In the genomic region with DNA sequence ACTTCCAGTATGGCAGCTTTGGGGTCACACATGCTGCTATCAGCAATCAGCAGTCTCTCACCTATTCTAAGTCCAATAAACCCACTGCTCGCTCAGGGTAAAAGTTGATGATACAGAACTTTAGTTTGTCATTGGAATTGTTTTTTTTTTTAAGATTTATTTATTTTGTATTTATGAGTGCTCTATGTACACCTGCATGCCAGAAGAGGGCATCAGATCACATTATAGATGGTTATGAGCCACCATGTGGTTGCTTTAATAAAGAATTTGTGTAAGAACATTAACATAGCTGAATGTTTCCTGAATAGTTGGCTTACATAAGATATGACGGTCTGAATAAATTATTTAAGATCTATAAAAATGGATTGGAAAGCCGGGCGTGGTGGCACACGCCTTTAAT, we compare ENCODE assay signal across 25 mouse cellular contexts. TPM values are rescaled to one million over a fixed set of nuclear protein-coding genes. Genes with fewer than 3 reads are reported as not detected.
DNase-seq lines count a peak whose midpoint lies in the region; ATAC-seq and TF ChIP-seq lines count a peak whose summit lies in the region.
"Had no signal": no experiment of that assay in that cellular context is flagged by ENCODE, and none has a peak within 500 bp of the region (broad histone marks: within the 10 kb centered on the region; RNA-seq: fewer than 3 reads in every experiment).

No protein-coding gene starts in this region.

- no peak for TF ChIP-seq EP300 in lung, postnatal 0 days (IDR thresholded peaks at IDR 0.05)
- no peak for TF ChIP-seq EP300 in MEL (IDR thresholded peaks at IDR 0.05; ENCODE audit: low read depth in 1 of 2, low read length in 2 of 2)

- no peaks in the 10 kb centered on the region for H3K9me3 ChIP-seq in hindbrain, postnatal 0 days (ENCODE audit: low read length)
- no peaks in the 10 kb centered on the region for H3K9me3 ChIP-seq in hindbrain, embryonic 12.5 days (replicated peaks)
- no peaks in the 10 kb centered on the region for H3K9me3 ChIP-seq in lung, postnatal 0 days (ENCODE audit: low read length)
- no peaks in the 10 kb centered on the region for H3K9me3 ChIP-seq in MEL (replicated peaks; ENCODE audit: insufficient read depth, low read length)
- H3K9me3 ChIP-seq: forebrain, embryonic 10.5 days; forebrain, embryonic 13.5 days; hindbrain, embryonic 10.5 days had no signal

- peak; percentile 28; the same call in 1 of the 2 replicates for TF ChIP-seq CTCF in hindbrain, postnatal 0 days (IDR thresholded peaks at IDR 0.05; ENCODE audit: low read depth)
- TF ChIP-seq CTCF in layer of hippocampus, adult 2 months (conservative IDR thresholded peaks at IDR 0.05): peak; percentile 55
- peak; percentile 16; the same call in 1 of the 2 replicates for TF ChIP-seq CTCF in lung, postnatal 0 days (IDR thresholded peaks at IDR 0.05)
- TF ChIP-seq CTCF in MEL (IDR thresholded peaks at IDR 0.05 in 2 of 3, conservative IDR thresholded peaks at IDR 0.05 in 1 of 3; ENCODE audit: control insufficient read depth in 1 of 3, insufficient read depth in 1 of 3, low read depth in 2 of 3, low read length in 3 of 3, poor library complexity in 1 of 3, severe bottlenecking in 1 of 3): peak in 1 of 3 experiments; percentile 27; a peak in 2 of 6 replicates

- no peaks in the 10 kb centered on the region for H3K4me1 ChIP-seq in hindbrain, postnatal 0 days (ENCODE audit: insufficient read depth, low read length)
- no peaks in the 10 kb centered on the region for H3K4me1 ChIP-seq in hindbrain, embryonic 12.5 days
- H3K4me1 ChIP-seq in lung, postnatal 0 days (ENCODE audit: insufficient read depth, low read depth, low read length): no peaks in the 10 kb centered on the region
- no peaks in the 10 kb centered on the region for H3K4me1 ChIP-seq in MEL (ENCODE audit: control insufficient read depth in 1 of 2, insufficient read depth in 2 of 2, low read length in 2 of 2)
- H3K4me1 ChIP-seq: forebrain, embryonic 10.5 days; forebrain, embryonic 13.5 days; hindbrain, embryonic 10.5 days had no signal

- no peak overlapping the region for H3K4me2 ChIP-seq in hindbrain, postnatal 0 days (ENCODE audit: low read depth, low read length)
- H3K4me2 ChIP-seq in hindbrain, embryonic 12.5 days (replicated peaks): no peak overlapping the region
- H3K4me2 ChIP-seq in lung, postnatal 0 days (replicated peaks; ENCODE audit: low read depth, low read length): no peak overlapping the region
- H3K4me2 ChIP-seq: forebrain, embryonic 13.5 days; heart, embryonic 11.5 days; hindbrain, embryonic 14.5 days had no signal

- H3K9ac ChIP-seq in hindbrain, postnatal 0 days (replicated peaks; ENCODE audit: low read length): no peak overlapping the region
- H3K9ac ChIP-seq in hindbrain, embryonic 12.5 days: no peak overlapping the region
- H3K9ac ChIP-seq in lung, postnatal 0 days (replicated peaks; ENCODE audit: low read depth): no peak overlapping the region
- H3K9ac ChIP-seq in MEL (ENCODE audit: control insufficient read depth, low read depth, low read length, poor library complexity, severe bottlenecking): no peak overlapping the region
- H3K9ac ChIP-seq: forebrain, embryonic 13.5 days; hindbrain, embryonic 14.5 days had no signal

- H3K27ac ChIP-seq in hindbrain, postnatal 0 days: no peak overlapping the region
- no peak overlapping the region for H3K27ac ChIP-seq in hindbrain, embryonic 12.5 days
- H3K27ac ChIP-seq in layer of hippocampus, adult 2 months: no peak overlapping the region
- no peak overlapping the region for H3K27ac ChIP-seq in lung, postnatal 0 days (ENCODE audit: low read length)
- no peak overlapping the region for H3K27ac ChIP-seq in MEL (ENCODE audit: control insufficient read depth, low read depth, low read length)
- H3K27ac ChIP-seq: forebrain, embryonic 10.5 days; forebrain, embryonic 13.5 days; hindbrain, embryonic 10.5 days; hindbrain, embryonic 14.5 days had no signal

- peaks cover 7% of the 10 kb centered on the region; the same call in 1 of the 2 replicates for H3K36me3 ChIP-seq in hindbrain, postnatal 0 days (ENCODE audit: insufficient read depth, low read length)
- H3K36me3 ChIP-seq in hindbrain, embryonic 12.5 days: peaks cover 45% of the 10 kb centered on the region
- H3K36me3 ChIP-seq in lung, postnatal 0 days (ENCODE audit: insufficient read depth, low read length): no peaks in the 10 kb centered on the region
- H3K36me3 ChIP-seq in MEL (ENCODE audit: control insufficient read depth in 1 of 2, insufficient read depth in 2 of 2, low read length in 2 of 2): no peaks in the 10 kb centered on the region

- no peak for ATAC-seq in hindbrain, postnatal 0 days
- no peak for ATAC-seq in hindbrain, embryonic 12.5 days (ENCODE audit: low FRiP score)
- ATAC-seq in lung, postnatal 0 days: no peak
- ATAC-seq: activated CD4-positive, CD25-positive, alpha-beta regulatory T cell, adult 4 months; CD4-positive, CD25-positive, alpha-beta regulatory T cell, adult 4 months; forebrain, embryonic 13.5 days; forebrain, embryonic 16.5 days had no signal

- no peaks in the 10 kb centered on the region for H3K27me3 ChIP-seq in hindbrain, postnatal 0 days (ENCODE audit: insufficient read depth, low read length)
- no peaks in the 10 kb centered on the region for H3K27me3 ChIP-seq in hindbrain, embryonic 12.5 days
- no peaks in the 10 kb centered on the region for H3K27me3 ChIP-seq in lung, postnatal 0 days (replicated peaks; ENCODE audit: insufficient read depth, low read length)
- H3K27me3 ChIP-seq in MEL (ENCODE audit: control insufficient read depth in 1 of 2, insufficient read depth in 2 of 2, low read length in 2 of 2): no peaks in the 10 kb centered on the region
- H3K27me3 ChIP-seq: forebrain, embryonic 13.5 days had no signal

- no peak for DNase-seq in hindbrain, postnatal 0 days (ENCODE audit: low spot score)
- no peak for DNase-seq in layer of hippocampus, adult 2 months (ENCODE audit: low spot score in 2 of 2)
- DNase-seq in layer of hippocampus, postnatal 25 days (ENCODE audit: extremely low spot score in 1 of 2, low spot score in 1 of 2): no peak
- DNase-seq in lung, postnatal 0 days (ENCODE audit: low spot score): no peak
- no peak for DNase-seq in lung, postnatal 36 days
- DNase-seq in MEL (ENCODE audit: low read depth, low spot score): no peak
- DNase-seq in adipocyte (ENCODE audit: low spot score): no peak
- DNase-seq: adrenal gland, postnatal 10 days; adrenal gland, postnatal 36 days; cerebellum, adult 18-20 months; cerebellum, adult 9-10 months; cerebellum, postnatal 14 days; gastrocnemius, postnatal 10 days; gastrocnemius, postnatal 36 days had no signal

- TF ChIP-seq RAD21 in MEL (IDR thresholded peaks at IDR 0.05; ENCODE audit: low read depth, low read length): no peak

- no peak for TF ChIP-seq POLR2A in MEL (IDR thresholded peaks at IDR 0.05; ENCODE audit: control insufficient read depth in 1 of 2, insufficient read depth in 1 of 2, low read depth in 1 of 2, low read length in 2 of 2, poor library complexity in 1 of 2)

- 97% methylated on average over 5 of the region's 5 CpGs for WGBS in hindbrain, postnatal 0 days
- 95% methylated on average over 5 of the region's 5 CpGs for WGBS in hindbrain, embryonic 12.5 days
- WGBS in lung, postnatal 0 days: 96% methylated on average over 5 of the region's 5 CpGs

- no peaks in the 10 kb centered on the region for H3K79me2 ChIP-seq in MEL (ENCODE audit: control insufficient read depth, insufficient read depth, low read length, poor library complexity)

- H3K4me3 ChIP-seq in hindbrain, postnatal 0 days (ENCODE audit: low read length): no peak overlapping the region
- no peak overlapping the region for H3K4me3 ChIP-seq in hindbrain, embryonic 12.5 days
- no peak overlapping the region for H3K4me3 ChIP-seq in layer of hippocampus, adult 2 months
- no peak overlapping the region for H3K4me3 ChIP-seq in lung, postnatal 0 days (ENCODE audit: low read depth, low read length)
- no peak overlapping the region for H3K4me3 ChIP-seq in MEL (ENCODE audit: control insufficient read depth in 1 of 2, insufficient read depth in 1 of 2, low read depth in 2 of 2, low read length in 2 of 2)
- H3K4me3 ChIP-seq: forebrain, embryonic 10.5 days; forebrain, embryonic 13.5 days; hindbrain, embryonic 10.5 days had no signal

RNA-seq across cellular contexts. Expression of a gene that starts 8.5 kb away (rescaled TPM):
- total RNA-seq in hindbrain, postnatal 0 days (2014; rRNA removed): 3.0 and 4.9 TPM in 2 replicates
- 3.7 and 4.8 TPM in 2 replicates for polyA plus RNA-seq in hindbrain, postnatal 0 days (2015; fragmentation: Nextera tagmentation; extraction: Ambion mirVana)
- 6.6 and 7.3 TPM in 2 replicates for polyA plus RNA-seq in hindbrain, embryonic 12.5 days (2016; fragmentation: Nextera tagmentation; extraction: Ambion mirVana)
- total RNA-seq in layer of hippocampus, adult 2 months (2021): 1 to 10 TPM; 4.3 to 5.1 TPM
- 1 to 10 TPM; 4.2 to 4.5 TPM for total RNA-seq in layer of hippocampus, postnatal 25 days (2021)
- 6.6 and 7.1 TPM in 2 replicates for polyA plus RNA-seq in lung, postnatal 0 days (2015; fragmentation: Nextera tagmentation; extraction: Ambion mirVana)
- 0.46 and 0.65 TPM in 2 replicates for total RNA-seq in MEL (2012; rRNA removed)
- polyA plus RNA-seq in MEL (2012; ENCODE audit: insufficient read depth in 1 of 2, insufficient read length in 2 of 2, low read depth in 1 of 2, low replicate concordance in 2 of 2, missing spikeins in 1 of 2): under 1 TPM in 1 of 2 experiments, not detected in 1; 0.95 TPM

RNA-seq across cellular contexts. Expression of a gene that starts 16.4 kb away (rescaled TPM):
- not detected in 2 replicates for total RNA-seq in hindbrain, postnatal 0 days (2014; rRNA removed)
- polyA plus RNA-seq in hindbrain, postnatal 0 days (2015; fragmentation: Nextera tagmentation; extraction: Ambion mirVana): 0.34 and 0.61 TPM in 2 replicates
- polyA plus RNA-seq in hindbrain, embryonic 12.5 days (2016; fragmentation: Nextera tagmentation; extraction: Ambion mirVana): 1.2 TPM in 1 of 2 replicates, not detected in the other
- 1 to 10 TPM; 2.8 to 3.5 TPM for total RNA-seq in layer of hippocampus, adult 2 months (2021)
- total RNA-seq in layer of hippocampus, postnatal 25 days (2021): 1 to 10 TPM; 1.8 to 2.6 TPM
- polyA plus RNA-seq in lung, postnatal 0 days (2015; fragmentation: Nextera tagmentation; extraction: Ambion mirVana): 0.19 and 0.41 TPM in 2 replicates
- total RNA-seq in MEL (2012; rRNA removed): 0.46 TPM in 1 of 2 replicates, not detected in the other
- not detected for polyA plus RNA-seq in MEL (2012; ENCODE audit: insufficient read depth in 1 of 2, insufficient read length in 2 of 2, low read depth in 1 of 2, low replicate concordance in 2 of 2, missing spikeins in 1 of 2)
- polyA plus RNA-seq: embryonic facial prominence, embryonic 11.5 days; heart, embryonic 11.5 days; heart, embryonic 14.5 days had no signal

RNA-seq across cellular contexts. Expression of a gene that starts 32.6 kb away (rescaled TPM):
- 85.9 and 93.1 TPM in 2 replicates for total RNA-seq in hindbrain, postnatal 0 days (2014; rRNA removed)
- 38.9 and 39.1 TPM in 2 replicates for polyA plus RNA-seq in hindbrain, postnatal 0 days (2015; fragmentation: Nextera tagmentation; extraction: Ambion mirVana)
- polyA plus RNA-seq in hindbrain, embryonic 12.5 days (2016; fragmentation: Nextera tagmentation; extraction: Ambion mirVana): 55.7 and 55.9 TPM in 2 replicates
- 10 to 100 TPM; 40.3 to 41.3 TPM for total RNA-seq in layer of hippocampus, adult 2 months (2021)
- 10 to 100 TPM; 39.9 to 44.5 TPM for total RNA-seq in layer of hippocampus, postnatal 25 days (2021)
- 21.2 and 21.6 TPM in 2 replicates for polyA plus RNA-seq in lung, postnatal 0 days (2015; fragmentation: Nextera tagmentation; extraction: Ambion mirVana)
- total RNA-seq in MEL (2012; rRNA removed): 50.9 and 52.4 TPM in 2 replicates
- 10 to 100 TPM in 1 of 2 experiments, not detected in 1; 83.7 TPM for polyA plus RNA-seq in MEL (2012; ENCODE audit: insufficient read depth in 1 of 2, insufficient read length in 2 of 2, low read depth in 1 of 2, low replicate concordance in 2 of 2, missing spikeins in 1 of 2)

RNA-seq across cellular contexts. Expression of a gene that starts 32.7 kb away (rescaled TPM):
- 38.6 and 39.8 TPM in 2 replicates for total RNA-seq in hindbrain, postnatal 0 days (2014; rRNA removed)
- 18.5 and 18.6 TPM in 2 replicates for polyA plus RNA-seq in hindbrain, postnatal 0 days (2015; fragmentation: Nextera tagmentation; extraction: Ambion mirVana)
- polyA plus RNA-seq in hindbrain, embryonic 12.5 days (2016; fragmentation: Nextera tagmentation; extraction: Ambion mirVana): 42.7 and 42.8 TPM in 2 replicates
- 10 to 100 TPM; 28.2 to 28.5 TPM for total RNA-seq in layer of hippocampus, adult 2 months (2021)
- total RNA-seq in layer of hippocampus, postnatal 25 days (2021): 10 to 100 TPM; 26.1 to 28.8 TPM
- polyA plus RNA-seq in lung, postnatal 0 days (2015; fragmentation: Nextera tagmentation; extraction: Ambion mirVana): 12.8 and 13.2 TPM in 2 replicates
- total RNA-seq in MEL (2012; rRNA removed): 10.5 and 12.3 TPM in 2 replicates
- polyA plus RNA-seq in MEL (2012; ENCODE audit: insufficient read depth in 1 of 2, insufficient read length in 2 of 2, low read depth in 1 of 2, low replicate concordance in 2 of 2, missing spikeins in 1 of 2): 10 to 100 TPM in 1 of 2 experiments, not detected in 1; 11.7 TPM

RNA-seq across cellular contexts. Expression of a gene that starts 47.8 kb away (rescaled TPM):
- 9.5 and 16.1 TPM in 2 replicates for total RNA-seq in hindbrain, postnatal 0 days (2014; rRNA removed)
- 17.5 and 18.4 TPM in 2 replicates for polyA plus RNA-seq in hindbrain, postnatal 0 days (2015; fragmentation: Nextera tagmentation; extraction: Ambion mirVana)
- 28.5 and 31.6 TPM in 2 replicates for polyA plus RNA-seq in hindbrain, embryonic 12.5 days (2016; fragmentation: Nextera tagmentation; extraction: Ambion mirVana)
- total RNA-seq in layer of hippocampus, adult 2 months (2021): 10 to 100 TPM; 20.1 to 20.6 TPM
- 10 to 100 TPM; 19.1 to 19.7 TPM for total RNA-seq in layer of hippocampus, postnatal 25 days (2021)
- polyA plus RNA-seq in lung, postnatal 0 days (2015; fragmentation: Nextera tagmentation; extraction: Ambion mirVana): 14.6 and 16.8 TPM in 2 replicates
- 15.7 and 17.9 TPM in 2 replicates for total RNA-seq in MEL (2012; rRNA removed)
- 10 to 100 TPM in 1 of 2 experiments, not detected in 1; 13.0 TPM for polyA plus RNA-seq in MEL (2012; ENCODE audit: insufficient read depth in 1 of 2, insufficient read length in 2 of 2, low read depth in 1 of 2, low replicate concordance in 2 of 2, missing spikeins in 1 of 2)
